Mouse (Mus musculus) adrenal gland, adult 18-20 months (tissue): ENCODE data around the gene a. TPM values are rescaled to one million over a fixed set of nuclear protein-coding genes. Genes with fewer than 3 reads are reported as not detected.

ENCODE experiments used
- DNase-seq, 2 experiments: peaks; one replicate each; pipeline ENCODE4 v3.0.0; 2021 to 2022; ENCODE audit warnings: low spot score in 2 of 2
- total RNA-seq, 2 experiments: library from RNA; stranded (reverse); gene quantifications; 1 replicate in 1 of 2; 2 replicates in 1 of 2; pipeline ENCODE4 v1.2.3; 2021

a gene
- total RNA-seq, 2 experiments from 2014 or later, result not detected

DNA sequence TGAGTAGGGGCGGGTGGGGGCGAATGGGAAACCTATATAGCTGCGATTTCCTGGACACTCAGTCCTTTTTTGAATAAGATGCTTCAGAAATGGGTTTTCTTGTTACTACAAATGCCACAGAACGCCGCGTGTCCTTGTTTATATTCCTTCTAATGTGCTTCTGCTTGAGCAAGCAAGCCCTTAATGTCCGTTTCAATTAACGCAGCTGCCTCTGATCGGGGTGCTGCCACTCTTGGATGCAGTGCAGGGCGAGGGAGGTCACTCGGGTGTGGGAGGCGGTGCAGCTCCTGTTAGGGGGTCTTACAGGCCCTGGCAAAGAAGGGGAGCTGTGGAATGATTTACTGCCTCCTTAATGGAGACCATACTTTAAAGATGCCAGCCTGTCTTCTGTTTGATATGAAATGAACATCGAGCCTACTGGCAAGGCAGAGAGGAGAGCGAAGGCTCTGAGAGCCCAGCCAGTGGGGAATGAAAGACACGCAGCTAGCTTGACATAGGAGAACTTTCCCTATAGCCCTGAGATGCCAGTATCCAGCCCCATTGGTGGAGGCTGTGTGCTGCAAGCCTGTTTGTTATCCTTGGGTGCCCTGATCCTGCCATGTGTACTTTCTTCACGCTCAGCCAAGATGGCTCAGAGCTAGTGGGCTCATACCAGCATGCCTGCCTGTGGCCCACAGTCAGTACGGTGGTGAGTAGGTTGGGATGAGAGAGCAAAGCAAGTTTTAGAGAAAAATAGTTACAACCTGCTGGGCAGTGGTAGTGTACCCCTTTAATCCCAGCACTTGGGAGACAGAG lies 8.1 kb upstream of the a start:
- no peak for DNase-seq

DNA sequence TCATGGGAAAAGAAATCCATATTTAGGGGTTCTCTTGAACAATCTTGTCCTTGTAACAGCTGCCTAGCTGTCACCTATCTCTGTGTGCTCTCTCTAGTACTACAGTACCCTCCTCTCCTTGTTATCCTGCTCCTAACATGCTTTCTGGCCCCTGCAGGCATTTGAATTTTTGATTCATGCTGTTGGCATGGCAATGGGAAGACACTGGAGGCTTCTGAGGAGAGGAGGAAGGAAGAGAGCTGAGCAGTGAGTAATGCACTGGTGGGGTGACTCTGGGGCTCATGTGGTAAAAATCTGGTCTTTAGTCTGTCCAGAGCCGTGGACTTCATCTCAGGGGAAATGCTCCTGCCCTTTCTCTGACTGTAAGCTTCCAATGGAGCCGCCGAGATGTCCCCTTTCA lies 5.9 kb upstream of the a start:
- DNase-seq, result no peak

DNA sequence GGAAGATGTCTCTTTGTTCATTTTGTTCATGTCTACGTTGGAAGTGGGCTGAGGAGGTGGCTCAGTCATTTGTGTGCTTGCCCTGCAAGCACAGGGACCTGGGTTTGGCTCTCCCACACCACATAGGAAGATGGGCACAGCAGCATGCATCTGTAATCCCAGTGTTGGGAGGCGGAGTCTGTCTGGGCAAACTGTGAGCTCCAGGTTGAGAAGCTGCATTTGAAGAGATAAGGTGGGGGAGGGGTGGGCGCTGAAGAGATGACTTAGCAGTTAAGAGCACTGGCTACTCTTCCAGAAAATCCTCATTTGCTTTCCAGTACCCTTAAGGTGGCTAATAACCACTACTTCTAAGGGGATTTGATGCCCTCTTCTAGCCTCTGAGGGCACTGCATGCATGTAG lies 5.0 kb upstream of the a start:
- no peak for DNase-seq

DNA sequence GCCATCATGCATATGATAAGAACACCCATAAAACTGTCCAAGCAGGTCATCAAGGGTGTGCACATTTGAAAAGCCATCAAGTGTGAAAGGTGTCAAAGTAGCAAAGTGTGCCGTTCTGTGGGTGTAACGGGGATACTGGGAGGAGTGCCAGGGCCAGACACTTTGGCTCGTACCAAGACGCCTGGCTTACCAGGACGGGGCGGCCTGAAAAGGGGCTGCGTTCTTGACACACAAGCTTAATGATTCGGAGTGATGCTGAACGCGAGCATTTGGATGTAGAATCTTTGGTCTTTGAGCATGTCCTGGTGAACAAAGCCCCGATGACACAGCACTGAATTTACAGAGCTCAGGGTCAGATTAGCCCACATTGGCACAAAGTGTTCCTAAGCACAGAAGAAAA lies 4.4 kb upstream of the a start:
- no peak for DNase-seq

DNA sequence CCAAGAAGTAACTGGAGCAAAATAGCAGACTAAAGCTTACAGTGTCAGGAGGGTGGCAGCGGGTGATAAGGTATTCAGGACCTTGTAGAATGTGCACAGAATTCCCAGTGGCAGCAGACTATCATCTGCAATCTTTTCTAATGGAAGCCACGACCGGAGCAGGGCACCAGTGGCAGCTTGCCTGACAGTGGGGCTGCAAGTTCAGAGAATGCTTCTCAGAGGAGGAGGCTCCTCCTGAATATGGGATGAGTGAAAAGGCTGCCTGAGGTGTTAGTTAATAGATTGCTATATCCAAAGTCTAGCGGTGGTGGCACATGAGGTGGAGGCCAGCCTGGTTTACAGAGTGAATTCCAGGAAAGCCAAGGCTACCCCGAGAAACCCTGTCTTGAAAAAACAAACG lies 1.8 kb upstream of the a start:
- no peak for DNase-seq

DNA sequence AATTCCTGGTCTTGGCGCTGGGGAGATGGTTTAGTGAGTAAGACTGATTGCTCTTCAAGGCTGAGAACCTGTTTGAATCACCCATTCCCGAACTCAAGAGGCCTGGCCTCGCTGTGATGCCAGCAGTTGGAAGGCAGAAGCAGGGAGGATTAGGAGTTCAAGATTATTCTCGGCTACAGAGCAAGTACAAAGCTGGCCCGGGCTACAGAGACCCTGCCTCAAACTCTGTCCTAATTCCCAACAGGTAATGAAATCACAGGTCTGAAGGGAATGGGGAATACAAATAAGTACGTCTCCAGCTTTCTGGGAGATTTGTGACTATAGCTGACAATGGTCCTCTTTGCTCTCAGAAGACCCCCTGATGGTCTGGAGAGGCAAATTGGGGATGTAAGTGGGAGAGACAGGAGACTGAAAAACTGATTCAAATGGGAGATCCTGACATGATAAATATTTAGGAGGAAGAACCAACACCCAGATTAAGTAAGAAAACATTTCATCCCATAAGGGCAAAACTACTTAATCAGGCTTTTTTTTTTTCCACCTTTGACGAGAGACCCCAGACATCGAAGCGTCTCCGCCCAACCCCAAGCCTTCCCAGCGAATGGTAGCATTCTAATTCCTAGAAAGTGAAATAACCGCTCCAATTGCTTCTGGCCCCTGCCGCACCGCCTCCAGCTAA lies 1.1 kb upstream of the a start:
- DNase-seq, result peak in 1 of 2 experiments; percentile 36

DNA sequence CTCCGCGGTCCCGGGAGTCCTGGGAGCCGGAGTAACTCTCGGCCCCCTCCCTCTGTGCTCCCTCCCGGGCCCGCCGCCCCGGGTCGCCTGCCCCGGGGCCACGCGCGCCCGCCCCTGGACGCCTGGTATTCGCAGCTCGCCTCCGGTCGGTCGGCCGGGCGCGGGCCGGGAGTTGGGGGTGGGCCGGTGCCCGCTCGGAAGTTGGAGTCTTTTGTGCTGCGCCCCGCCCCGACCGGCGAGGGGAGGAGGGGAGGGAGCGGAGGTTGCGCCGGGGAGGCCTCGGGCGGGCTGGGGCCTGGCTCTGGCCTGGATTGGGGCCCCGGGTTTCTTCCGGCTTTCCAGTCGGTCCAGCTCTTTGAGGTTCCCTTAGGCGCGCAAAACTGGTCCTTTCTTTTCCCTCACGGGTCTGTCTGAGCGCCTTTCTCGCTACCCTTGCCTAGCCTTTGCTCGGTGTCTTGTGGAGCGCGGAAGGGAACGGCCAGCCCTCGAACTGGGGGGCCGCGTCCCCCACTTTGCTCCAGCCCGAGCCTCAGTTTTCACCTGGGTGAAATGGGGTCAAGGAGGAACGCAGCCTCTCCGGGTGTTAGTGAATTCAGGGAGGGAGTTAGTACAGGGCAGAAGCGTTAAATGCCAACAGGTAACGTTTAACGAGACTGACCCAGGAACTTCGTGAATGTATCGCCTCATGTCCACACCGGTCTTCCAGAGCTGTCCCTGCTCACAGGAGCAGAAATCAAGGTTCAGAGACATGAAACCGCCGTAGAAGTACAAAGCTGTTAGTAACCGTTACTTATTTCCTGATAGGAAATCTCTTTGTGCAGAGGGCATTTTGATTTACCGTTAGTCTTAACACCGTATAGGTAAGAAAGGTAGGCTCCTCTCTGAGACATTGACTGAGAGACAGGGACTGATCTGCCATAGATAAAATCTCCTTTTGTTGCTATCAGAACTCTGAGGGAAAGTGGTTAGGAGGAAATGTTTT lies 750 bp downstream of the a start:
- peak; percentile 78 to 83 for DNase-seq

DNA sequence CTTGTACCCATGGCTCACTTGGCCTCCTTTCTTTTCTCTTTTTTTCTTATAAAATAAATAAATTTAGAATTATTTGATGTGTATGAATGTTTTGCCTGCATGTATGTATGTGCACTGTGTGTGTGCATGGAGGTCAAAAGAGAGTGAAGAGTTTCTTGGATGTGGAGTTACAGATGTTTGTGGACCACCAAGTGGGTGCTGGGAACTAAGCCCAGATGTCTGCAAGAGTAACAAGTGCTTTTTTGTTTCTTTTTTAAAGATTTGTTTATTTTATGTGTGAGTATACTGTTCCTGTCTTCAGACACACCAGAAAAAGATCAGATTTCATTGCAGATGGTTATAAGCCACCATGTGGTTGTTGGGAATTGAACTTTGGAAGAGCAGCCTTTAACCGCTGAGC lies 12.2 kb downstream of the a start:
- no peak for DNase-seq

DNA sequence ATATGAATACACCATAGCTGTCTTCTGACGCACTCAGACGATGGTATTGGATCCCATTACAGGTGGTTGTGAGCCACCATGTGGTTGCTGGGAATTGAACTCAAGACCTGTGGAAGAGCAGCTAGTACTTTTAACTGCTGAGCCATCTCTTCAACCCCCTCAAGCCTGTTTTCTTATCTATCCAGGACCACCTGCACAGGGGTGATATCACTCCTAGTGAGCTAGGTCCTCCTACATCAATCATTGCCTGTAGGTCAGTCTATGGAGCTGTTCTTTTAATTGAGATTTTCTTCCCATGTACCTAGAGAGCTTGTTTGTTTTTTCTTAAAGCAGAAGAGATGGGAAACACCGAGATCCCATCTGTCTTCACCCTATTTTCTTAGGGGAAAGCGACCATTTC lies 12.6 kb downstream of the a start:
- DNase-seq, result no peak

DNA sequence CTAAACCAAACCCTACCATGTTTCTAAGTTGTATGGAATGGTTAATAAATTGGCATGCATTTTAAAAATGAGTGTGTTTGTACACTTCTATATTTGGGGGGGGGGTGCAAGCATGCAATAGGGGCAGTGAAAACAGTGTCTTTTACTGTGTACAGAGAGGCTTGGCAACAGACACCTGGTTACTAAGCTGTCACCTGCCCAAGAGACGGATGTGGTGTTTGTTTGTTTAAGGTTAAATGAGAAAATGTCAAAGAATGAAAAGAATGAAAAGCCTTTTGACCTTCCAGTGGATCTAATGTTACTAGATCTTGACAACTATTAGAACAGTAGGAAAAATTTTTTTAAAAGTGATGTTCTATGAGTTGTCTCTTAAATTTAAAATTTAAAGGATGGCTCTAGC lies 16.5 kb downstream of the a start:
- DNase-seq, result no peak

DNA sequence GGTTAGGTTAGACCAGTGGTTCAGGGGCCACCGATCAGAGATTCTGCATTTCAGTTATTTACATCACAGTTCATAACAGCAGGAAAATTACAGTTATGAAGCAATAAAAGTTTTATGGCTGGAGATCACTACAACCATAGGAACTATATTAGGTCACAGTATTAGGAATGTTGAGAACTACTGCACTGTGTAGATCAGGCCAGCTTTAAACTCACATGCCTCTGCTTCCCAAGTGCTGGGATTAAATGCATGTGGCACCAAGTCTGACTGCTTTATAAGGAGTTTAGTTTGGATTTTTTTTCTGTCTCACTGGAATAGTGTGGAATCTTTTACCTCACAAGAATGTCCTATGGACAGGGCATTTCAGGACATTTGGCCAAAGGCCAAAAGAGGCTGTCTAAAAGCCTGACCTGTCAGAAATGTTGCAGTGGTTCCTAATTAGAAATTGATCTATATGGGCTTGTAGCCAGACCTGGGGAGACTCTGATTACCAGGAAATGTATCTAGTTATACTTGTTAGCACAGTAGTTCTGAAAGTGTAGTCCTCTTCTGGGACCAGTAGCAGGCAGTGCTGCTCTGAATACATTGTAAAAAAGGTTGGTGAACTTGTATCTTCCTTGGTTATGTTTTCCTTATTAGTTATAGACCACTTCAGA lies 18.0 kb downstream of the a start:
- DNase-seq, result no peak

DNA sequence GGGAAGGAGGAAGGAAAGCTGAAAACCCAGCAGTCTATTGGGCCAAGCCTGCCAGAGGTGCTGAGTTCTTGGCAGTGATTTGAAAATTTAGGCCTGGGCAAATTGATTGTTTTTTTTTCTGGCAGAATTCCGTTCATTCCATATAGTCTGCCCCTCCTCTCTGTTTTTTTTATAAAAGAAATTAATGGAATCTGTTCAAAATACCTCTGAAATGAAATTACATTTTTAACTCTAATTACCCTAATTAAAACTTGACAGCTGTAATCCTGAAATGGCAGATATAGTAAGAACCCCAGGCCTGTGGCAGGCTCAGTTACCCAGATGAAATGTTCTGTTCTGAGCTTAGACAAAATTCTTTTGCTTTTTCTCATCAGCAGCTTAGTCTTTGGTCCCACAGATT lies 19.6 kb downstream of the a start:
- DNase-seq, result no peak

DNA sequence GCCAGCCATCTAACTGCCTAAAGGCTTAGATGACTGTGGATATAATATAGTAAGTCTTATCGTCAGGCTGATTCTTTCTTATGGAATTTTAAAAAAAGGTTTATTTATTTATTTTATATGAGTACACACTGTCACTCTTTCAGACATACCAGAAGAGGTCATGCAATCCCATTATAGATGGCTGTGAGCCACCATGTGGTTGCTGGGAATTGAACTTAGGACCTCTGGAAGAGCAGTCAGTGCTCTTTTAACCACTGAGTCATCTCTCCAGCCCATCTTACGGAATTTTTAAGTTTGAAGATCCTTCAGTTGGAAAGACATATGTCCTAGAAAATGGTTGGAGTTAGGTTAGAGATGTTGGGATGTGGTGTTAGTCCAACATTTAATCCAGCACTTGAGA lies 22.2 kb downstream of the a start:
- no peak for DNase-seq

DNA sequence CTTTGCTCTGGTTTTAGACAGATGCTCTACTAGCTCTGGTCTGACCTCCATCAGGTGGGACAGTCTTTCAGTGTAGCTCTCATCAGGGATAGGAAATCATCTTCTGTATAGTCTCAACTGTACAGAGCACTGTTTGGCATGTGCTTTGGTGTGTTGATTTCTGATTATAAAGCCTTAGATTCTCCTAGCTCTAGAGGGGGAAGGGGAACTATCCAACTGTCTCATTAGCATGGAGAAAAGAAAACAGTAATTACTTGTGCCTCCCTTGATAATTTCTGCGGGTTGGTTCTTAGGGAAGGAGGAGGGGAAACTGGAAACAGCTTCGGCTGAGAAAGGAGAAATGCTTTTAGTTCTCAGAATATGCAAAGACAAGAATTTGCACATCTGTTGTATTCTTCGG lies 25.9 kb downstream of the a start:
- no peak for DNase-seq

DNA sequence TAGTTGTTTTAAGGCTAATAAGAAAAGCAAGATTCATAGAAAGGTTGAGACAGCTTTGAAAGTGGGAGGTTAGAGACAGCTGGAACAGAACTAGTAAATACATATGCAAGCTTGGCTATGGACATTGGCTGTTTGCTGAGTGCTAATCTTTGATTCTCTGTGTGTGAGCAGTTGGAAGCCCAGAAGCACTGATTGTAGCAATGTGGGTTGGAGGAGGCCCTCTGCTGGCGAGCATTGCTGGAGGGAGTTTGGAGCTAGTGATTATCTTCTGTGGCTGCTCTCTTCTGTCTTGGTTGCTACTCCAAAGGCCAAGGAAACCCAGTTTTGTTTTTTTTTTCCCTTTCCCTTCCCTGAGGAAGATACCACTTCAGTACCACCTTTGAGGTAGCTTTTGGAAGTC lies 26.6 kb downstream of the a start:
- peak in 1 of 2 experiments; percentile 35 for DNase-seq

DNA sequence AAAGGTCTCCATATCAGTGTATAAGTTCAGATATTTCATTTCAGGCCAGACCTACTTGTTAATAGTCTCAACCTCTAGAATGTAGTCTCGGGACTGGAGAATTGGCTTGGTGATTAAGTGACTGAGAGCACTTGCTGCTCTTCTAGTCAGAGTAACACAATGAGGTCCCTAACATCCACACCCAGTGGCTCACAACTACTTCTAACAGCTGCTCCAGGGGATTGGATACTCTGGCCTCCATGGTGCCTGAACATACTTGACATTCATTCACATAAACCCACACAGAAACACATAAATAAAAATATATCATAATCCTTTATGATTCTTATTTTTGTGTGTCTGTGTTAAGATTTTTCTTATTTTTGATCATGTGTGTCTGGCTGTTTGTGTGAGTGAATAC lies 27.4 kb downstream of the a start:
- no peak for DNase-seq

DNA sequence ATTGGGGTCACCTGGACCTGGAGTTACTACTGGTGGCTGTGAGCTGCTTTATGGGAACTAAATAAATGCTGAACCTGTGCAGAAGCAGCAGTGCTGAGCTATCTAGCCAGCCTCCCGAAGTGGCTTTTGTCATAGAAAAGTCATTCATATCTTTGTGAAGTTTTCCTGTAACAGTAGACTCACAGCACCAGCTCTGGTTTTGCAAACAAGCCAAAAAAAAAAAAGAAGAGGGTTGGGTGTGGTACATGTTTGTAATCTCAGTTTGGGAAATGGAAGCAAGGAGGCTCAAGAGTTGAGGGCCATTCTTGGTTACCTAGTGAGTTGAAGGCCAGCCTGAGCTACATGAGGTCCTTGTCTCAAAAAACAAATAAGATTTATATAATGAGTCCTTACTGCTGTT lies 29.1 kb downstream of the a start:
- DNase-seq, result no peak

DNA sequence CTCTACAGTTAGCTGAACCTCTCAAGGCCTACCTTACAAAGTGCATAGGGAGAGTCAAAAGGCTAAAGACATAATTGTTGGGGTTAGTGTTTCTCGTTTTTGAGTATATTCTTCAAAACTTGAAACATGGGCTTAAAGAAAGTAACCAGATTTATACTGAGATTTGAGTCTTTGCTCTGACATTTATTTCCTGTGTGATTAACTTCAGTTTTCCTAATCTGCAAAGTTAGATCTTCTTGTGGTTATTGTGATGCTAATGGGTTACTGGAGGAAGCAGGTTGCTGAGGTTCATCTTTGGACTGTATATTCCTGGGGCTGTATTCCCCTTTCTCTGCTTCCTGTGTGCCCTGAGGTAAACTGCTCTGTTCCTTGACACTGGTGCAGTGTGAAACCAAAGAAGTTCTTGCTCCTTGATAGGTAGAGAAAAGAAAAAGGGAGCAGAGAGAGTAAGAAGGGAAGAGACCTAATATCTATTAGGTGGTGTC lies 34.9 kb downstream of the a start:
- DNase-seq, result no peak

DNA sequence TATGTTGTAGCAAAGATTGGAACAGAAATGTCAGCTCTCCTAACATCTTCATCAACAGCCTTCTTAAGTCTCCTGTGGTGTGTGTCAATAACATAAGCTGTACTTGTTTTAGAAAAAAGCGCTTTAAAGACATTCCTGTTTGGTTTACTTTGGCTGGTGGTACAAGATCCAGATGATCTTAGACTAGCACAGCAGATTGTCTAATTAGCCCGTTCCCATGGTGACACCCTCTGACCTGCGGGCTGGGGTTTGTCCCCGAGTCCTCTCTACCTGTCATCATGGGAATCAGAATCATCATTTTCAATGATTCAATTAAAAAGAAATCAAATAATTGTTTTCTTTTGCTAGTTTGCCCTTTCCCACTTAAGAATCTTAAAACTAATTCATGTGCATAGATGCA lies 36.3 kb downstream of the a start:
- DNase-seq, result no peak

DNA sequence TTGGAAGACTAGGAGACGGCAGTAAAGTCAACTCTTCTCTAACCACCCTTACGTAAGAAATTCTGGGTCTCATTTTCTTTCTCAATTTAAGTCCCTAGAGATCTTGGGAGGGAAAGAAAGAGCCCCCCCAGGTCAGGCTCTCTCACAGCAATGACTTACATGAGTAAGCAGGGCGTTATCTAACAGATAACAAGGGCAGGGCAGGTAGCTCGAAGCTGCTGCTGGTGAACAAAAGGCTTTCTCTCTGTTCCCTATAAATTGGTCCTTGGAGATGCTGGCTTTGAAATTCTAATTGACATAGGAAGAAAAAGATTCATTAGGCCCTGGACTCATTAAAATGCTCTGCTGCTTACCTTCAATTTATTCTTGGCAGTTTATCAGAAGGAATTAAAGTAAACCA lies 41.3 kb downstream of the a start:
- no peak for DNase-seq
